Mouse (Mus musculus): Measurements from ENCODE around the gene Cenpf. TPM values are rescaled to one million over a fixed set of nuclear protein-coding genes. Genes with fewer than 3 reads are reported as not detected.

The Cenpf gene
- total RNA-seq (2021): 1 to 10 TPM; 1.4 to 1.6 TPM
- long read RNA-seq, experiment 1, partial matches to known transcripts: 0 of 2 reads
- long read RNA-seq, experiment 1, other reads (novel, unspliced or antisense): 2 of 2 reads
- long read RNA-seq, experiment 2, partial matches to known transcripts: 2 of 5 reads
- long read RNA-seq, experiment 2, other reads (novel, unspliced or antisense): 3 of 5 reads

GRCm38 (mm10) chr1:189687654-189688387 lies at the start of gene Cenpf:
Cenpf (minus strand) TSS chr1:189688086.
- peak; percentile 98 for DNase-seq (ENCODE audit: low spot score in 2 of 2)
- intact Hi-C loops (cut with DNase I): no loop called here

GRCm38 (mm10) chr1:189732156-189732555 lies 44.3 kb upstream of the Cenpf start:
- intact Hi-C loops (cut with DNase I): no loop called here
- no peak for DNase-seq (ENCODE audit: low spot score in 2 of 2)

- DNase-seq (ENCODE audit: low spot score in 2 of 2): peak in 1 of 2 experiments; percentile 26
- intact Hi-C loops (cut with DNase I): no loop called here
Measured at GRCm38 (mm10) chr1:189731697-189732096, 43.8 kb upstream of the Cenpf start.

- no peak for DNase-seq (ENCODE audit: low spot score in 2 of 2)
- intact Hi-C loops (cut with DNase I): no loop called here
Measured at GRCm38 (mm10) chr1:189729141-189729815, 41.4 kb upstream of the Cenpf start.

GRCm38 (mm10) chr1:189728784-189729115 lies 40.9 kb upstream of the Cenpf start:
- intact Hi-C loops (cut with DNase I): no loop called here
- DNase-seq (ENCODE audit: low spot score in 2 of 2): no peak

GRCm38 (mm10) chr1:189727884-189728783 lies 40.2 kb upstream of the Cenpf start, which contains the start of gene Ptpn14:
Ptpn14 (plus strand) TSS chr1:189728268.
- peak in 1 of 2 experiments; percentile 46 for DNase-seq (ENCODE audit: low spot score in 2 of 2)
- intact Hi-C loops (cut with DNase I): no loop called here

- no peak for DNase-seq (ENCODE audit: low spot score in 2 of 2)
- intact Hi-C loops (cut with DNase I): no loop called here
Measured at GRCm38 (mm10) chr1:189727346-189727883, 39.5 kb upstream of the Cenpf start.

GRCm38 (mm10) chr1:189726121-189726520 lies 38.2 kb upstream of the Cenpf start:
- intact Hi-C loops (cut with DNase I): no loop called here
- DNase-seq (ENCODE audit: low spot score in 2 of 2): no peak

- no peak for DNase-seq (ENCODE audit: low spot score in 2 of 2)
- intact Hi-C loops (cut with DNase I): no loop called here
Measured at GRCm38 (mm10) chr1:189718600-189718999, 30.7 kb upstream of the Cenpf start.

- DNase-seq (ENCODE audit: low spot score in 2 of 2): no peak
- intact Hi-C loops (cut with DNase I): no loop called here
Measured at GRCm38 (mm10) chr1:189717546-189717945, 29.7 kb upstream of the Cenpf start.

GRCm38 (mm10) chr1:189715915-189716797 lies 28.3 kb upstream of the Cenpf start:
- no peak for DNase-seq (ENCODE audit: low spot score in 2 of 2)
- intact Hi-C loops (cut with DNase I): no loop called here

GRCm38 (mm10) chr1:189709001-189709400 lies 21.1 kb upstream of the Cenpf start:
- intact Hi-C loops (cut with DNase I): no loop called here
- no peak for DNase-seq (ENCODE audit: low spot score in 2 of 2)

- intact Hi-C loops (cut with DNase I): no loop called here
- no peak for DNase-seq (ENCODE audit: low spot score in 2 of 2)
Measured at GRCm38 (mm10) chr1:189707419-189707818, 19.5 kb upstream of the Cenpf start.

- intact Hi-C loops (cut with DNase I): no loop called here
- DNase-seq (ENCODE audit: low spot score in 2 of 2): no peak
Measured at GRCm38 (mm10) chr1:189707014-189707413, 19.1 kb upstream of the Cenpf start.

GRCm38 (mm10) chr1:189706040-189706645 lies 18.3 kb upstream of the Cenpf start:
- intact Hi-C loops (cut with DNase I): no loop called here
- DNase-seq (ENCODE audit: low spot score in 2 of 2): no peak

- intact Hi-C loops (cut with DNase I): loop anchor here (5.0 kb wide), 3 partner anchors 179 to 269 kb away; no protein-coding TSS in a partner anchor
- no peak for DNase-seq (ENCODE audit: low spot score in 2 of 2)
Measured at GRCm38 (mm10) chr1:189703591-189703990, 15.7 kb upstream of the Cenpf start.

- intact Hi-C loops (cut with DNase I): loop anchor here (5.0 kb wide), 3 partner anchors 179 to 269 kb away; no protein-coding TSS in a partner anchor
- no peak for DNase-seq (ENCODE audit: low spot score in 2 of 2)
Measured at GRCm38 (mm10) chr1:189703156-189703555, 15.3 kb upstream of the Cenpf start.

- intact Hi-C loops (cut with DNase I): loop anchor here (5.0 kb wide), 3 partner anchors 181 to 271 kb away; no protein-coding TSS in a partner anchor
- DNase-seq (ENCODE audit: low spot score in 2 of 2): peak; percentile 54 to 84
Measured at GRCm38 (mm10) chr1:189700990-189701389, 13.1 kb upstream of the Cenpf start.

Measured in left cerebral cortex, postnatal 14 days (tissue).